Mouse (Mus musculus) neural tube, embryonic 15.5 days (tissue): ENCODE measurements at regions not wholly inside any gene's neighbourhood (a gene's known extent, or its start where the extent isn't known, plus 50 kb on each side); places are given as distances from the start of the nearest gene placed in this dataset.

Experiments
- ATAC-seq: fragments of 200-750 bp; cut with Nextera tagmentation; 2 replicates; pipeline ENCODE4 v1.8.0; 2017; ENCODE audit warnings: mild to moderate bottlenecking, moderate TSS enrichment, moderate library complexity; ENCODE audit not compliant: low FRiP score
- H3K27ac ChIP-seq: fragments of 300-500 bp; sonication (generic); replicated peaks from 2 replicates; pipeline ENCODE4 v1.5.1; 2015; ENCODE audit warnings: mild to moderate bottlenecking, inconsistent platforms
- H3K27me3 ChIP-seq: fragments of 300-500 bp; sonication (generic); replicated peaks from 2 replicates; pipeline ENCODE4 v1.6.1; 2015; ENCODE audit warnings: inconsistent platforms
- H3K36me3 ChIP-seq: fragments of 300-500 bp; sonication (generic); 2 replicates; pipeline ENCODE4 v1.6.1; 2015; ENCODE audit warnings: inconsistent platforms
- H3K4me1 ChIP-seq: fragments of 300-500 bp; sonication (generic); 2 replicates; pipeline ENCODE4 v1.6.1; 2015; ENCODE audit warnings: inconsistent platforms
- H3K4me2 ChIP-seq: fragments of 300-500 bp; sonication (generic); 2 replicates; pipeline ENCODE4 v1.6.1; 2015; ENCODE audit warnings: inconsistent platforms, mild to moderate bottlenecking, moderate library complexity
- H3K4me3 ChIP-seq: fragments of 300-500 bp; sonication (generic); replicated peaks from 2 replicates; pipeline ENCODE4 v1.5.1; 2015; ENCODE audit warnings: mild to moderate bottlenecking, inconsistent platforms
- H3K9ac ChIP-seq: fragments of 300-500 bp; sonication (generic); replicated peaks from 2 replicates; pipeline ENCODE4 v1.6.1; 2015; ENCODE audit warnings: mild to moderate bottlenecking, inconsistent platforms
- H3K9me3 ChIP-seq: fragments of 300-500 bp; sonication (generic); replicated peaks from 2 replicates; pipeline ENCODE4 v1.6.1; 2016; ENCODE audit warnings: inconsistent platforms
- WGBS: fragments of 180-500 bp; shearing (Covaris S2); methylation state at CpG from one replicate; pipeline ENCODE4 v1.1.7; 2015; ENCODE audit warnings: mixed read lengths; 5-methylcytosine and 5-hydroxymethylcytosine counted together

DNA sequence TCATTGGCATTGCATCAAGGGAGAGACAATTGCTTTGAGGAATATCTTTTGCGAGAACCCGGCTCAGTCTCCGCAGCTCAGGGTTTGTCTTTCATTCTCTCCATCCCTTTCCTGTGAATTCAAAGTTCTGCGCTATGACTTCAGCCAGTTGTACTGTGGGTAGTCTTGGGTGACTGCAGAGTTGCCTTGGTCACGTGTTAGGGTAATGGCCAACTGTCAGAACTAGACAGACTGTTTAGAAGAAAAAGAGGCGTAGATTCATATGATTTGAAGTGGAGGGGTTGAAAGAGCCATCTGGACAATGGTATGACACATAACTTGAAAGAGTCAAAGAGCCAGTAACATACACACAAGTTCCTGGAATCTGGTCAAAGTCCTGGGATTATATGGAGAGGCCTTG lies 226.5 kb upstream of the Nr2f2 start:
- Histone ChIP-seq H3K27me3 (no peaks in the 10 kb centered on the region), H3K36me3 (no peaks in the 10 kb centered on the region), H3K9ac (no peak overlapping the region), H3K4me2 (no peak overlapping the region), H3K4me3 (no peak overlapping the region), H3K4me1 (no peaks in the 10 kb centered on the region), H3K9me3 (no peaks in the 10 kb centered on the region), H3K27ac (no peak overlapping the region)
- ATAC-seq, result no peak
- WGBS, result 89% methylated on average over 6 of the region's 6 CpGs

DNA sequence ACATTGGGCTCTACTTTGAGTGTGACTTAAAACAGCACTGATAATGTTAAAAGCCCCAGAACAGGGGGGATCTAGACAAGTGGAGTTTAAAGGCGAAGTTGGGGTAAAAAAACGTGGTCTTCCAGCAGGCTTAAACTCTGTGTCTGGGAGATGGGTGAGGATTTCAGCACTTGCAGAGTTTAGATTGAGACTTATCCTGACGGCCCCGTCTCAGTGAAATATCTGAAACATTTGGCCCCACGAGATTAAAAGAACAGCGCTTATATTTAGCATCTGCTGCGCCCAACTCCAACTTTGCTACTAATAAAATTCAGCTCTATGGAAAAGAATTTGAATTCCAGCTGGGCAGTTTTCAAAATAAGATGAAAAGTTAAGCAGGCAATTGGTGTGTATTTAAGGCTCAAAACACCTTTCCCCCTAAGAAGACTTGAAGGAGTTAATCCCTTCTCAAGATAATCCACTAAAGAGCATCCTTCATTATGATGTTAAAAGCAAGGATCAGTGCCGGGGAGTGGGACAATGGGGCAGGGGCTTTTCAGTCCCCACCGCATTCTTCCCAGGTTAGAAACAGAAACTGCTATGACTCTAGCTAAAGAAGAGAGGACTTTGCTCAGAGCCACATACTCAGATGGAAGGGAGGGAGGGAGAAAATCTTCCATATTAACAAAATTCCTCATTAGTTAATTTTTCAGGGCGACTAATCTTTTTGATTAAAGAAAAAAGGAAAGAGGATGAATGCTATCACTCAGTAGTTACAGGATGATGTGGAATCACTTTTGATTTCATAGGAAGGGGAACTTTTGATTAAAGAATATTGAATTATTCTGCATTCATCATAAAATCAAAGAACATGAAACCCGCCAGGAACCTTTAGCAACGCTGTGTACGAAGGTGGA lies 225.1 kb upstream of the Nr2f2 start:
- no peaks in the 10 kb centered on the region for H3K36me3 ChIP-seq
- H3K9me3 ChIP-seq, result no peaks in the 10 kb centered on the region
- ATAC-seq, result no peak
- no peak overlapping the region for H3K9ac ChIP-seq
- no peaks in the 10 kb centered on the region for H3K27me3 ChIP-seq
- no peak overlapping the region for H3K4me2 ChIP-seq
- no peaks in the 10 kb centered on the region for H3K4me1 ChIP-seq
- H3K27ac ChIP-seq, result no peak overlapping the region
- 29% methylated on average over 13 of the region's 13 CpGs for WGBS
- no peak overlapping the region for H3K4me3 ChIP-seq

DNA sequence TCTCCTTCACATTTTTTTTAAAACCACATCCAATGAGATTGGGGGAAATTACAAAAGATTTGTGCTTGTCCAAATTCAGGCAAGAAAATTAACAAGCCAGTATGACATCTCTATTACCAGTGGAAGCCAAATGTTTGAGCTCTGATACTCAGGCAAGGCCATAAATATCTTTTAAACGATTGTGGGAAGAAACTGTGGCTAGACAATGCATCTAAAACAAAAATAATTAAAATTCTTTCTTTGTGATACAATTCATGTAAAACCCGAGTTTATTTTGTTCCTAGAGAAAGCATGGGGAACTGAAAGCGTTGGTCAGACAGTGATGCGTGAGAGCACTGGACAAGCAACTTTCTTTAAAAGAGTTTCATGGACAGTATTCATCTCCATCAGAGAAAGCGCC lies 223.2 kb upstream of the Nr2f2 start:
- 50% methylated on average over 5 of the region's 5 CpGs for WGBS
- Histone ChIP-seq H3K36me3 (no peaks in the 10 kb centered on the region), H3K9ac (no peak overlapping the region), H3K9me3 (no peaks in the 10 kb centered on the region), H3K4me2 (no peak overlapping the region), H3K27me3 (no peaks in the 10 kb centered on the region), H3K4me1 (no peaks in the 10 kb centered on the region), H3K4me3 (no peak overlapping the region), H3K27ac (no peak overlapping the region)
- no peak for ATAC-seq

DNA sequence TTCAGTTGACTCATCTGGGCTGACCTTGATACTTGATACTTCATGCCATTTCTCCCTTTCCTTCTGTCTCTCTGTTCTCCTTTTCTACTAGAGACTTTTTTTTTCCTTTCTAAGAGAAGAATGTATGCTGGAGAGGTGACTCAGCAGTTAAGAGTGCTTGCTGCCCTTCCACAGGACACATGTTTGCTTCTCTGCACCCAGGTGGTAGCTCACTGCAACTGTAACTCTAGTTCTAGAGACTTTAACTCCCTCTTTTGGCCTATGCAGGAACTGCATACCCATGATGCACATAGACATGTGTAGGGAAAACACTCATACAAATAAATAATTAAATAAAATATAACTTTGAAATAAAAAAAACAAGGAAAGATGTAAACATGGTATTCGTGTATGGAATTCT lies 221.5 kb upstream of the Nr2f2 start:
- Histone ChIP-seq H3K27ac (no peak overlapping the region), H3K4me2 (no peak overlapping the region), H3K36me3 (no peaks in the 10 kb centered on the region), H3K4me3 (no peak overlapping the region), H3K9ac (no peak overlapping the region), H3K27me3 (no peaks in the 10 kb centered on the region), H3K4me1 (no peaks in the 10 kb centered on the region), H3K9me3 (no peaks in the 10 kb centered on the region)
- ATAC-seq, result no peak
- WGBS, result 98% methylated on average over 1 of the region's 1 CpGs

DNA sequence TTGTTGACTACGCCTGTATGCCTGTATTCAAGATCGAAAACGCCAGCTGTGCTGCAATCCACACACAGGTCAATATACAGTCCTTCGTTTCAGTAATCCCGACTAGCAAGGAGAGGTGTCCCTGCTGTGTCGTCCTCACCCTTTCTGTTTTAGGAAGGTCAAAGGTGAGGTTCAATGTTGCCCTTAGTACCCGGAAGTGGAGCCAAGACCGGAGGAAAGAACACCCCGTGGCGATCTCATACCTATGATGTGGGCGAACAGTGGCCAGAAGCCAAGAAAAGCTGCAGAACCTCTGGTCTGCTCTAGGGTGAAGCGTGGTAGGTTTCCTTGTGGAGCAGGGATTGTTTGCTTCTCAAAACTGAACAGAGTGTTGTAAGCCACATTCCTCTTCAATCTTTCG lies 217.9 kb upstream of the Nr2f2 start:
- H3K4me1 ChIP-seq, result no peaks in the 10 kb centered on the region
- H3K27ac ChIP-seq, result no peak overlapping the region
- no peaks in the 10 kb centered on the region for H3K36me3 ChIP-seq
- no peaks in the 10 kb centered on the region for H3K9me3 ChIP-seq
- 78% methylated on average over 13 of the region's 13 CpGs for WGBS
- no peak for ATAC-seq
- H3K4me3 ChIP-seq, result no peak overlapping the region
- no peak overlapping the region for H3K9ac ChIP-seq
- H3K4me2 ChIP-seq, result no peak overlapping the region
- H3K27me3 ChIP-seq, result no peaks in the 10 kb centered on the region

DNA sequence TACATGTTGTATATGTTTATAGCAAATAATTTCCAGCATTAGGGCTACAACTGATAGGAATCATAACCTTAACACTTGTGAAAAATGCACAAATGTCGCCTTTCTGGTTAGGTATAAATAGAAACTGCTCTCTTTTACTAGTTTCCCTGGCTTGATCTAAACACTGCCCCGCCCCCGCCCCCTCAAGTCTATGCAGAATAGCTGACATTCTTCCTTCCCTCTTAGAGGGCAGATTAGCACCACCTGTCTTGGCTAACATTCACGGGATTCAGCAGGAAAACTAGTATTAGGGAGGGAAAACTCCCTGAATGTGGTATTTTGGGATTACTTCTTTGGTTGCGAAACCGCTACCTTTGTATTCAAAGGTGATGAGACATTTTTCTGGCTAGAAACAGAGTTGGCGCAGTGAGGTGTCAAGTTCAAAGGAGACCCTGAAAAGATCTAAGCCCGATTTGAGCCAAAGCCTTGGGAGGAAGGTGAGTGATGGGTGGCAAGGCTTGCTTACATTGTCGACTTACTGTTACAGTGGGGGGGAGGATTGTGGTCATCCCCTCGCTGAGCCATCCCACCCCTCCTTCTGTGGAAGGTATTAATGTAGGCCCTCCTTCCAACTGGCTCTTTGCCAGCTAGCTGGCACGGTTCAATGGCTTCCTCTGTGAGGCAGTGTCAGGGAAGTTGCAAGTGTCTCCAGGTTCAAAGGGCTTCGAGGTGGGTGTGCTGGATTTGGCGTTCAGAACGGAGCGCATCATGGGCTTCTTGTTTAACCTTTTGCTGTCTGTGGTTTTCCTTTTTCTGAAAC lies 209.8 kb upstream of the Nr2f2 start:
- no peak overlapping the region for H3K9ac ChIP-seq
- no peak overlapping the region for H3K4me2 ChIP-seq
- H3K27me3 ChIP-seq, result no peaks in the 10 kb centered on the region
- 48% methylated on average over 15 of the region's 15 CpGs for WGBS
- ATAC-seq, result no peak
- H3K27ac ChIP-seq, result no peak overlapping the region
- H3K9me3 ChIP-seq, result no peaks in the 10 kb centered on the region
- H3K36me3 ChIP-seq, result no peaks in the 10 kb centered on the region
- H3K4me3 ChIP-seq, result no peak overlapping the region
- no peaks in the 10 kb centered on the region for H3K4me1 ChIP-seq

DNA sequence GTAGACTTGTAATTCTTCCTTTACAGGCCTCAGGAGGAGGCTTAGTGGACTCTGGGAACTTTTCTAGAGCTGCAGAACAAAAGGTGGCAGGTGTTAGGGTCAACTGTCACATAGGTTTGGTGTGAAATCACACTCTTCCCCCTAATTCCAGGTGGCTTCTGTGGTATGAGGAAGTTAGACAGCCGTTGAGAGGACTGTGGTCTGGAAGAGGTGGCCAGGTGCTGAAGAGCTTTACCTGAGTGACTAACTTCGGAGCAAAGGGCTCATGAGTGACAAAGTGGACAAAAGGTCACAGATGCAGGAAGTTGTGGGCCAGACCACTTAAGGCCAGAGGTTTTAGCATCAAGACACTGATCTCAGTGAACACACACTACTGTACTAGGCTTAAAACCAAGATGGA lies 209.1 kb upstream of the Nr2f2 start:
- no peaks in the 10 kb centered on the region for H3K36me3 ChIP-seq
- no peak overlapping the region for H3K4me2 ChIP-seq
- WGBS, result 85% methylated on average over 2 of the region's 2 CpGs
- no peak overlapping the region for H3K4me3 ChIP-seq
- H3K9ac ChIP-seq, result no peak overlapping the region
- H3K9me3 ChIP-seq, result no peaks in the 10 kb centered on the region
- H3K4me1 ChIP-seq, result no peaks in the 10 kb centered on the region
- ATAC-seq, result no peak
- H3K27me3 ChIP-seq, result no peaks in the 10 kb centered on the region
- H3K27ac ChIP-seq, result no peak overlapping the region

DNA sequence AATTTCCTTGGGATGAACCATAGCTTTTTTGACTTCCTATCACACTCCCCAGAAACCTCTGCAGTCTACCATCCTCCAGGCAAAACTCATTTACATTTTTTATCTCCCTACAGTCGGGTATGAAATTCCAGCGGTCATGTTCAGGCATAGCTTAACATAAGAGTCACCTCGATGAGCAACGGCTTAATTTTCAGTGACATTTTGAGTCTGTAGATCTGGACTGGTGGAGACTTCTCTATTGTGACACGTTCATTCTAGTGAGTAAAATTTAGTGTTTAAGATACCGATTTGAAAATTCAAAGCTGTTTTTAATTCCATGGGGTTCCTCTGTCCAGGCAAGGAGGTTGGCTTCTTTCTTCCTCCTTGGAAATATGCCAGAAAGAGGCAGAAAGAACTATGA lies 207.7 kb upstream of the Nr2f2 start:
- 87% methylated on average over 6 of the region's 6 CpGs for WGBS
- no peak for ATAC-seq

DNA sequence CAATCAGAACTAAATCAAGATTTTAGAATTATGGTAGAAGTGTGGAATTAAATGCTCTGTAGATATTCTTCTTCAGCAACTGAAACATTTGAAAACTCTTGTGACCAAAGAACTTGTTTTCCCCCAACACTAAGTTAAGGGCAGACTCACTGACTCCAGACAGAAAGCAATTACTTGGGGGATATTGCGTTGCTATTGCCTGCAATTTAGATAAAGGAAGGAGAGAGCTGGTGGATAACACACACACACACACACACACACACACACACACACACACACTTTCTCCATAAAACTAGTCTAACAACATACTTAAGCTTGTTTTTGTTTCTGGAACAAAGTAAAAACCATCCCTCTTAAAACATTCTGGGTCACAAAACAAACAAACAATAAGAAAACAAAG lies 198.5 kb upstream of the Nr2f2 start:
- WGBS, result 32% methylated on average over 1 of the region's 1 CpGs
- H3K27ac ChIP-seq, result no peak overlapping the region
- no peak for ATAC-seq

More for the DNA sequence above, 207.7 kb upstream of the Nr2f2 start:
- no peak overlapping the region for H3K9ac ChIP-seq
- H3K4me1 ChIP-seq, result no peaks in the 10 kb centered on the region
- no peak overlapping the region for H3K27ac ChIP-seq
- H3K4me3 ChIP-seq, result no peak overlapping the region
- no peak overlapping the region for H3K4me2 ChIP-seq
- no peaks in the 10 kb centered on the region for H3K9me3 ChIP-seq
- H3K36me3 ChIP-seq, result no peaks in the 10 kb centered on the region
- H3K27me3 ChIP-seq, result no peaks in the 10 kb centered on the region

DNA sequence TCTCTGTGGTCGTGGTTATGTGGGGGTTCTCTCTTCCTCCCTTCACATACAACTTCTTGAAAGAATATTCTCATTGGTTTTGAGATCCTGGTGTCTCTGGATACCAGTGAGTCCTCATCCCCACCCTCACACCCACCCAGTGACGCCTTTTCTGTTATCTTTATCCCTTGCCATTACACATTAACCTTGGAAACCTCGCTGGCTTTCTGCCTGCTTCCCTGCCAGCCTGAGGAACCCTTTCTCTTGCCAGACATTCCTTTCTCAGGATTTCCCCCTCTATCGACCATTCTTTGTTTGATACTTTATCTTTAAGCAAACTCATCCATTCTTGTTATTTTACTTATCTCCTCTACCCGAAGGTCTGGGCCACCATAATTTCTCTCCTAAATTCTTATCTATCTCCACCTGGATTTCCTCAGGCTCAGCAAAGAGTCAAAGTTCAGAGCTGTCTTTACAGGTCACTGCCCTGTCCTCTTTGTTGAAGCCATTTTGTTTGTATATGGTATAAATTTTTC lies 182.5 kb upstream of the Nr2f2 start:
- Histone ChIP-seq H3K9me3 (no peaks in the 10 kb centered on the region), H3K4me2 (no peak overlapping the region), H3K9ac (no peak overlapping the region), H3K36me3 (no peaks in the 10 kb centered on the region), H3K27me3 (no peaks in the 10 kb centered on the region), H3K27ac (no peak overlapping the region), H3K4me1 (no peaks in the 10 kb centered on the region), H3K4me3 (no peak overlapping the region)
- WGBS, result 79% methylated on average over 5 of the region's 5 CpGs
- no peak for ATAC-seq

More for the DNA sequence above, 198.5 kb upstream of the Nr2f2 start:
- no peak overlapping the region for H3K4me2 ChIP-seq
- no peak overlapping the region for H3K9ac ChIP-seq
- H3K4me3 ChIP-seq, result no peak overlapping the region
- H3K9me3 ChIP-seq, result no peaks in the 10 kb centered on the region
- no peaks in the 10 kb centered on the region for H3K27me3 ChIP-seq
- no peaks in the 10 kb centered on the region for H3K4me1 ChIP-seq
- H3K36me3 ChIP-seq, result no peaks in the 10 kb centered on the region

DNA sequence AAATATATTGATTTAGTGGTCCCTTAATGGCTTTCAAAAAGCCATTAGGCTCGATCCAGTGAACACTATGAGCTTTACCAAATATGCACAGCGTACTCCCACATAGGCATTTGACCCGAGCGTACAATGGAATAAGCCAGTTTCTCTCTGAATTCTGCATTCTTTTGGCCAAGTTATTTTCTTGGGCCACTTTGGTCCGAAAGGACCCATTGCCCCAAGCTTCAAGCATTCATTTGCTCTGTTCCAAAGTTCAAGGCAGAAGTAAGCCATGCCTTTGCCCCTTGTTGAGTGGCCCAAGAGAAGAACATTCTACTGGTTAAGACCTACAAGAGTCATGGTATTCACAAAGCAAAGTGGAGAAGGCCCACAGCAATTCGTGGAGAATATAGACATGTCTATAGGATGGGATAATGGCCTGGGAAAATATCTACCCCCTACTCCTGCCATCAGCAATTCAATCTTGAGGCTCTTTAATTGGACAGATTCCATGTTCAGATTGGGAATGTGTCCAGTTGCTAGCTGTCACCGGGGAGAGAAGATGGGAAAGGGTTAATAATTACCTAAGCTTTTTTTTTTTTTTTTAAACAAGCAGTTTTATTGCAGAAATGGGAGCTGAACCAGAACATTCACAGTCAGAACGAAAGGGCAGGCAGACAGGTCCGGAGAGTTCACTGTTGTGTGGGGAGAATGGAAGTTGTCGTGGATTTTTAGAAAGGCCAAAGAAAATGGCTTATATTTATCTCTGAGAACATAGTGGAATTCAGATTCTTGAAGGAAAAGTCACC lies 175.5 kb upstream of the Nr2f2 start:
- Histone ChIP-seq H3K9ac (no peak overlapping the region), H3K9me3 (no peaks in the 10 kb centered on the region), H3K27me3 (no peaks in the 10 kb centered on the region), H3K4me1 (no peaks in the 10 kb centered on the region), H3K36me3 (no peaks in the 10 kb centered on the region), H3K4me2 (no peak overlapping the region), H3K27ac (no peak overlapping the region), H3K4me3 (no peak overlapping the region)
- 71% methylated on average over 10 of the region's 10 CpGs for WGBS
- ATAC-seq, result no peak
